Mouse (Mus musculus): ENCODE results near the gene Npr1. TPM values are rescaled to one million over a fixed set of nuclear protein-coding genes. Genes with fewer than 3 reads are reported as not detected.

Npr1 gene
- total and polyA plus RNA-seq, 2 experiments from 2014 or later, result 2.8 to 6.2 TPM

DNA sequence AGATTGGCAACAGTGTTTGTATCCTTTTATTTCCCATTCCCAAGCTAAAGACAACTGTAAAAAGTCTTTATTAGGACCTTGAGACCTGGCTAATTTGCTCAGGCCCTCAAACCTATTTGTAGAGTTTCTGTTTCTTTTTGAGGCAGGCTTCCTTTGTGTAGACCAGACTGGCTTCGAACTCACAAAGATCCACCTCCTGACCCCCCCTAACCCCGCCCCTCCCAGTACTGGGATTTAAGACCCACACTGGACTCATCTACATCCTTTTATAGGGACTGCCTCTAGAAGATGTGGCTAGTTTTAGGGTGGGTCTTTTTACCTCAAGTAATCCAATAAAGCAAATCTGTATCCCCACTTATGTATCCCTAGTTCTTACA, 44.1 kb upstream of the Npr1 start:
- peaks cover 9% of the 10 kb centered on the region; the same call in 1 of the 2 replicates for H3K4me1 ChIP-seq (ENCODE audit: insufficient read depth, low read length)
- WGBS, result 26% methylated on average over 2 of the region's 2 CpGs

DNA sequence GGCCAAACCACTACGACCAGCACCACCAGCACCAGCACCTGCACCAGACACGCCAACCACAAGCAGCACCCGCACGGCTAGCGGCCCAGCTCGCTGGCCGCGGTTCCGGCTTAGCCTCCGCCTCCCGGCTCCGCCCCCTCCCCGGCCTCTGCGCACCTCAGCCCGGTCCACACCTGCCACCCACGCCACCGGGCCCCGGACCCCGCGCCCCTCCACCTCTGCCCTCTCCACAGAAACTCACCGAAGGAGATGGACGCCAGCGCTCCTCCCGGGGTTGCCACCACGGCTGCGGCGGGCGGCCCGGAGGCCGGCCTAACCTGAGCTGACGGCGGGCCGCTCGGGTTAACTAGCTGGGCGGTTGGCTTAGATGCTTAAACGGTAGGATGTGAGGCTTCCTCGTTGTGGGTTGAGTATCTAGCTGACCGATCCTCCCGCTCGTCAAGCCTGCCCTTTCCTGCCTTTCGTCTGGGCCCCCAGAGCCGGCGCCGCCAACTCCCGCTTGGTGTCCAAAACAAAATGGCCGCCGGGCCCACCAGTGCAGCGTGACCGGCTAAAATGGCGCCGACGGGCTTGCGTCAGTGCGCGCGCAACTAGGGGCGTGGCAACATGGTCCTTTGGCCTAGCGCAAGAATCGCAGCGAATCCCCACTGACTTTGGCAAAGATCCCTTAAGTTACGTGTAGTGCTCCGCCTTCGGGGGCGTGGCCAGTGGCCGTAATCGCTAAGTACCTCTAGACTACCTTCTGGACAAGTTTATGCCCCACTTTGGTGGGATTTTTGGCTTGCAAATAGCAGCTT, 43.5 kb upstream of the Npr1 start, which contains the start of gene Chtop:
Gene Chtop (minus strand): TSS at position 549 of the 797 bp plus-strand sequence.
- WGBS, result under 1% methylated on average over 66 of the region's 66 CpGs
- Histone ChIP-seq H3K9ac (replicated peaks; ENCODE audit: low read length) (peak within 1 kb of the TSS; percentile 96), H3K9me3 (ENCODE audit: low read length) (no peaks in the 10 kb centered on the region), H3K27ac (peak within 1 kb of the TSS; percentile 99), H3K4me2 (ENCODE audit: low read depth, low read length) (peak within 1 kb of the TSS; percentile 62), H3K36me3 (ENCODE audit: insufficient read depth, low read length) (peaks cover 16% of the 10 kb centered on the region), H3K27me3 (ENCODE audit: insufficient read depth, low read length) (no peaks in the 10 kb centered on the region; the same call in 1 of the 2 replicates), H3K4me1 (ENCODE audit: insufficient read depth, low read length) (peaks cover 9% of the 10 kb centered on the region; the same call in 1 of the 2 replicates), H3K4me3 (ENCODE audit: low read length) (peak within 1 kb of the TSS; percentile 99)
- ATAC-seq (peak; percentile 95), DNase-seq (ENCODE audit: low spot score) (peak; percentile 100)
- TF ChIP-seq CTCF (IDR thresholded peaks at IDR 0.05; ENCODE audit: low read depth), result 0 out of 2 replicates have a peak, but pooled peaks have one; percentile 2

More for the DNA sequence above, 44.1 kb upstream of the Npr1 start:
- TF ChIP-seq CTCF (IDR thresholded peaks at IDR 0.05; ENCODE audit: low read depth), result no peak
- H3K4me3 ChIP-seq (ENCODE audit: low read length), result peak overlapping the region; percentile 99
- peak overlapping the region; percentile 96; the same call in 1 of the 2 replicates for H3K9ac ChIP-seq (replicated peaks; ENCODE audit: low read length)
- ATAC-seq (peak; percentile 25; the same call in 1 of the 2 replicates), DNase-seq (ENCODE audit: low spot score) (no peak)
- peak overlapping the region; percentile 99; the same call in 1 of the 2 replicates for H3K27ac ChIP-seq
- no peaks in the 10 kb centered on the region; the same call in 1 of the 2 replicates for H3K27me3 ChIP-seq (ENCODE audit: insufficient read depth, low read length)
- H3K9me3 ChIP-seq (ENCODE audit: low read length), result no peaks in the 10 kb centered on the region
- peak overlapping the region; percentile 54 for H3K4me2 ChIP-seq (ENCODE audit: low read depth, low read length)
- peaks cover 16% of the 10 kb centered on the region for H3K36me3 ChIP-seq (ENCODE audit: insufficient read depth, low read length)

DNA sequence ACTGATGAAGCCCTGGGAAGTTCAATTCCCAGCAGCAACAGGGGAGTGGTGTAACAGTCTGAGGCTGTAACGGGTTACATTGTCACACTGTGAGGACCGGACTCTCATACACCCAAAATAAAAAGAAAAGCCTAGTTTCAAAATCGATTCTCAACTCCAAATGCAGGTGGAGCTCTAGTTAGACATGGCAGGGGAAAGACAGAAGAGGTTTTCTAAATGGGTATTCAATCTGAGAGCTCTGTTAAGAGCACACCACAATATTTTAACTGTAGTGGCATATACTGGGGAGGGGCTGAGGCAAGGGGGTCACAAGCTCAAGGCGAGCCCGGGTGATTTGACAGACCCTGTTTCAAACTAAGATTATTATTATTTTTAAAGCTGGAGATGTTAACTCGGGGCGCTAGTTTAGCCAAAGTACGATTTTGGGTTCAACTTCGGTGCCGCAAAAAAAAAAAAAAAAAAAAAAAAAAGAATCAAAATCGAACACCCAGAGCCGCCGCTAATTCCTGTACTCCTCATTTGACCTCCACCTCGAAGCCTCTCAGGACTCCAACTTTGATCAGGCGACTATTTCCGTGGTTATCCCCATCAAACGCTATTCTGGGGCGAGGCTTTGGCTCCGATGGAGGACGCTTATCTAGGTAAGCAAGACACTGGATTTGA, 42.8 kb upstream of the Npr1 start:
- Histone ChIP-seq H3K9ac (replicated peaks; ENCODE audit: low read length) (peak overlapping the region; percentile 96), H3K4me2 (ENCODE audit: low read depth, low read length) (peak overlapping the region; percentile 62), H3K4me1 (ENCODE audit: insufficient read depth, low read length) (peaks cover 9% of the 10 kb centered on the region; the same call in 1 of the 2 replicates), H3K36me3 (ENCODE audit: insufficient read depth, low read length) (peaks cover 17% of the 10 kb centered on the region), H3K9me3 (ENCODE audit: low read length) (no peaks in the 10 kb centered on the region), H3K27me3 (ENCODE audit: insufficient read depth, low read length) (no peaks in the 10 kb centered on the region; the same call in 1 of the 2 replicates), H3K27ac (peak overlapping the region; percentile 99), H3K4me3 (ENCODE audit: low read length) (peak overlapping the region; percentile 99)
- ATAC-seq (no peak; the same call in 1 of the 2 replicates), DNase-seq (ENCODE audit: low spot score) (peak; percentile 14)
- WGBS, result 1% methylated on average over 18 of the region's 20 CpGs
- no peak for TF ChIP-seq CTCF (IDR thresholded peaks at IDR 0.05; ENCODE audit: low read depth)

DNA sequence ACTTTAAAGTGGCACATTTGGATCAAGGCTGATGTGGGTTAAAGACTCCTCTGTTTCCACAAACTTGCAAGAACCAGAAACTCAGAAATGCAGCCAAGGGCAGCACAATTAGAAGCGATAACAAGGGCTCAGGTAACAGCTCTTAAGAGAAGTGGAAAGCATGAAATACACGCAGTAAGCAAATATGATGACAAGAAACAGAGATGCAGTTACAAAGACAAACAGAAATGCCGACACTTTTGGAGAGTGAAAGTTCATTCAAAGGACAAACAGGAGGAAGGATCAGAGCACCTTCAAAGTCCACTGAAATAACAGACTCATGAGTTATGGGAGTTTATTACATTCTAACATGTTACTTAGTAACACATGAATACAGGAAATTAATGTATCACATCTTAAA, 40.7 kb upstream of the Npr1 start:
- no peak overlapping the region for H3K4me3 ChIP-seq (ENCODE audit: low read length)
- ATAC-seq (no peak), DNase-seq (ENCODE audit: low spot score) (no peak)
- no peaks in the 10 kb centered on the region for H3K9me3 ChIP-seq (ENCODE audit: low read length)
- H3K36me3 ChIP-seq (ENCODE audit: insufficient read depth, low read length), result peaks cover 37% of the 10 kb centered on the region
- H3K27ac ChIP-seq, result no peak overlapping the region
- 88% methylated on average over 3 of the region's 3 CpGs for WGBS
- no peak overlapping the region for H3K9ac ChIP-seq (replicated peaks; ENCODE audit: low read length)
- H3K4me2 ChIP-seq (ENCODE audit: low read depth, low read length), result no peak overlapping the region
- no peak for TF ChIP-seq CTCF (IDR thresholded peaks at IDR 0.05; ENCODE audit: low read depth)
- no peaks in the 10 kb centered on the region for H3K27me3 ChIP-seq (ENCODE audit: insufficient read depth, low read length)
- peaks cover 9% of the 10 kb centered on the region; the same call in 1 of the 2 replicates for H3K4me1 ChIP-seq (ENCODE audit: insufficient read depth, low read length)

DNA sequence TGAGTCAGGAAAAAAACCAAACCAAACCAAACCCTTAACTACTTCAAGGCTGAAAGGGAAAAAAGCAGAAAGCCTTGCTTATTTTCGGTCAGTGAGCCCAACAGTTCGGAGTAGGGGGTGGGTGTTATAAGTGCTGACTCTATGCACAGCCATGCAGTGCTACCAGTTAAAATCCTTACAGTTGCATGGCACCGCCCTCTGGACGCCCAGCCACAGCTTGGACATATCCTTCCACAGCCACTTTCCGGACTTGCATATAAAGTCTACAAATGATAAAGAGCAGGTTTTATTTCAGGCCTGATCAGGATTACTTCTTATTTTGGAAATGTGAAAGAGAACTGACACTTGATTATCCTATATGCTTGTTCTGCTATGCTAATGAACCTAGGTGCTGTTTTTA, 39.5 kb upstream of the Npr1 start:
- WGBS, result 94% methylated on average over 5 of the region's 5 CpGs
- H3K27ac ChIP-seq, result no peak overlapping the region
- no peak overlapping the region for H3K4me3 ChIP-seq (ENCODE audit: low read length)
- DNase-seq (ENCODE audit: low spot score) (no peak), ATAC-seq (no peak)
- peaks cover 44% of the 10 kb centered on the region for H3K36me3 ChIP-seq (ENCODE audit: insufficient read depth, low read length)
- TF ChIP-seq CTCF (IDR thresholded peaks at IDR 0.05; ENCODE audit: low read depth), result no peak
- H3K4me2 ChIP-seq (ENCODE audit: low read depth, low read length), result no peak overlapping the region
- no peaks in the 10 kb centered on the region for H3K27me3 ChIP-seq (ENCODE audit: insufficient read depth, low read length)
- peaks cover 9% of the 10 kb centered on the region; the same call in 1 of the 2 replicates for H3K4me1 ChIP-seq (ENCODE audit: insufficient read depth, low read length)
- no peaks in the 10 kb centered on the region for H3K9me3 ChIP-seq (ENCODE audit: low read length)
- H3K9ac ChIP-seq (replicated peaks; ENCODE audit: low read length), result no peak overlapping the region

DNA sequence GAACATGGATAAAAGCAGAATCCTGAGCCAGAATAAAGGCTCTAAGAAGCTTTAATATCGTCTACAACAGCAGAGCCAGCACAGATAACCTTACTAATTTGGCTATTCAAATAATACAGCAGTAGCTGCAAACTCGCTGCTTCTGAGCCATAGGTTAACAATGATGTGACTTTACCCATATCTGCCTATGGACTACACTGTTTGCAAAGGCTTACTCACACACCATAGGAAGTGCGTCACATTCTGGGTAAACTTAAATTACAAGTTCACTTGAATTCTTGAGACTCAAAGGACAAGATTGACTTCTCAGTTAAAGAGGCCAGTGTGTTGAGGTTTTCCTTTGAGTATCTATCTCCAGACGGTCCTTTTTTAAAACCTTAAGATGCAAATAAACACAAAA, 37.8 kb upstream of the Npr1 start:
- Histone ChIP-seq H3K36me3 (ENCODE audit: insufficient read depth, low read length) (peaks cover 52% of the 10 kb centered on the region), H3K4me3 (ENCODE audit: low read length) (no peak overlapping the region), H3K9ac (replicated peaks; ENCODE audit: low read length) (no peak overlapping the region), H3K27ac (no peak overlapping the region), H3K4me1 (ENCODE audit: insufficient read depth, low read length) (peaks cover 9% of the 10 kb centered on the region; the same call in 1 of the 2 replicates), H3K9me3 (ENCODE audit: low read length) (no peaks in the 10 kb centered on the region), H3K27me3 (ENCODE audit: insufficient read depth, low read length) (no peaks in the 10 kb centered on the region), H3K4me2 (ENCODE audit: low read depth, low read length) (no peak overlapping the region)
- no peak for DNase-seq (ENCODE audit: low spot score)
- ATAC-seq, result no peak
- TF ChIP-seq CTCF (IDR thresholded peaks at IDR 0.05; ENCODE audit: low read depth), result no peak
- 84% methylated on average over 4 of the region's 4 CpGs for WGBS

Data from hindbrain, postnatal 0 days (tissue).